In genomic region chr9:107707701-107708438, GRCm38 (mm10) we compare ENCODE assay signal across 9 mouse cellular contexts. TPM values are rescaled to one million over a fixed set of nuclear protein-coding genes. Genes with fewer than 3 reads are reported as not detected.
DNase-seq lines count a peak whose midpoint lies in the region; ATAC-seq and TF ChIP-seq lines count a peak whose summit lies in the region.
"Had no signal": no experiment of that assay in that cellular context is flagged by ENCODE, and none has a peak within 500 bp of the region (broad histone marks: within the 10 kb centered on the region; RNA-seq: fewer than 3 reads in every experiment).

No protein-coding gene starts in this region.

- no peaks in the 10 kb centered on the region for H3K9me3 ChIP-seq in limb, embryonic 12.5 days
- H3K9me3 ChIP-seq: G1E had no signal

- TF ChIP-seq CTCF in olfactory bulb, adult 2 months (IDR thresholded peaks at IDR 0.05; ENCODE audit: insufficient read depth, low read depth, low read length) = no peak

- peak overlapping the region; percentile 98 for H3K9ac ChIP-seq in limb, embryonic 12.5 days (replicated peaks)

- H3K4me3 ChIP-seq in limb, embryonic 12.5 days (replicated peaks) = peak overlapping the region; percentile 94
- peak overlapping the region; percentile 69 for H3K4me3 ChIP-seq in olfactory bulb, adult 2 months (ENCODE audit: insufficient read depth, low read depth, low read length)

- H3K36me3 ChIP-seq in limb, embryonic 12.5 days = peaks cover 31% of the 10 kb centered on the region
- H3K36me3 ChIP-seq: G1E had no signal

- ATAC-seq in limb, embryonic 12.5 days (ENCODE audit: insufficient number of reproducible peaks, insufficient read depth, low FRiP score, low TSS enrichment, low read depth) = peak; percentile 17
- no peak for ATAC-seq in granulocyte monocyte progenitor cell, adult 5-6 weeks (replicated peaks; ENCODE audit: poor library complexity, severe bottlenecking)

- peaks cover 55% of the 10 kb centered on the region for H3K4me1 ChIP-seq in limb, embryonic 12.5 days (replicated peaks)
- peaks cover 41% of the 10 kb centered on the region for H3K4me1 ChIP-seq in olfactory bulb, adult 2 months (ENCODE audit: control insufficient read depth, insufficient read depth, low read length)

- peak overlapping the region; percentile 94 for H3K4me2 ChIP-seq in limb, embryonic 12.5 days

- H3K27ac ChIP-seq in limb, embryonic 12.5 days = peak overlapping the region; percentile 97
- H3K27ac ChIP-seq in olfactory bulb, adult 2 months (ENCODE audit: insufficient read depth, low read depth, low read length) = no peak overlapping the region

- peak; percentile 92 for DNase-seq in heart, adult 11 months
- no peak for DNase-seq in heart, postnatal 36 days
- DNase-seq in urinary bladder, postnatal 14 days (ENCODE audit: low spot score) = peak; percentile 57
- no peak for DNase-seq in urinary bladder, postnatal 10 days (ENCODE audit: low spot score)
- no peak for DNase-seq in right cerebral cortex, postnatal 36 days (ENCODE audit: low spot score in 2 of 2)

- TF ChIP-seq POLR2A in olfactory bulb, adult 2 months (IDR thresholded peaks at IDR 0.05; ENCODE audit: insufficient read depth, low read depth, low read length) = no peak

- intact Hi-C loops in heart, postnatal 36 days (cut with DNase I) = loop anchor here (2.0 kb wide), 1 partner anchor 23 kb away; no protein-coding TSS in a partner anchor

- WGBS in limb, embryonic 12.5 days = 1% methylated on average over 17 of the region's 17 CpGs
- WGBS in olfactory bulb, adult 2 months = 10% methylated on average over 17 of the region's 17 CpGs

- no peaks in the 10 kb centered on the region for H3K27me3 ChIP-seq in limb, embryonic 12.5 days

RNA-seq across cellular contexts. Expression of gene Sema3f, which starts 2.4 kb away (rescaled TPM):
- 10 to 100 TPM; 16.0 to 16.9 TPM for total RNA-seq in heart, postnatal 36 days (2021)
- polyA plus RNA-seq in limb, embryonic 12.5 days (2016; fragmentation: Nextera tagmentation; extraction: Ambion mirVana) = 47.6 and 53.5 TPM in 2 replicates
- not detected in 2 replicates for polyA plus RNA-seq in olfactory bulb, adult 2 months (2012; ENCODE audit: insufficient read depth, insufficient read length, low replicate concordance, missing spikeins)
- 2.6 TPM in 1 of 2 replicates, not detected in the other for total RNA-seq in granulocyte monocyte progenitor cell, adult 5-6 weeks (2014; fragmentation: Nextera tagmentation)
- not detected in 2 replicates for total RNA-seq in granulocyte monocyte progenitor cell, adult 5-6 weeks (2017)

RNA-seq across cellular contexts. Expression of gene Gnat1, which starts 28.4 kb away (rescaled TPM):
- total RNA-seq in heart, postnatal 36 days (2021) = not detected
- polyA plus RNA-seq in limb, embryonic 12.5 days (2016; fragmentation: Nextera tagmentation; extraction: Ambion mirVana) = 2.1 and 2.2 TPM in 2 replicates
- polyA plus RNA-seq in olfactory bulb, adult 2 months (2012; ENCODE audit: insufficient read depth, insufficient read length, low replicate concordance, missing spikeins) = not detected in 2 replicates
- not detected in 2 replicates for total RNA-seq in granulocyte monocyte progenitor cell, adult 5-6 weeks (2014; fragmentation: Nextera tagmentation)
- not detected in 2 replicates for total RNA-seq in granulocyte monocyte progenitor cell, adult 5-6 weeks (2017)
- polyA plus RNA-seq: G1E had no signal

RNA-seq across cellular contexts. Expression of gene Slc38a3, which starts 38.5 kb away (rescaled TPM):
- 10 to 100 TPM; 66.0 to 80.3 TPM for total RNA-seq in heart, postnatal 36 days (2021)
- 3.5 and 5.0 TPM in 2 replicates for polyA plus RNA-seq in limb, embryonic 12.5 days (2016; fragmentation: Nextera tagmentation; extraction: Ambion mirVana)
- not detected in 2 replicates for polyA plus RNA-seq in olfactory bulb, adult 2 months (2012; ENCODE audit: insufficient read depth, insufficient read length, low replicate concordance, missing spikeins)
- not detected in 2 replicates for total RNA-seq in granulocyte monocyte progenitor cell, adult 5-6 weeks (2014; fragmentation: Nextera tagmentation)
- total RNA-seq in granulocyte monocyte progenitor cell, adult 5-6 weeks (2017) = not detected in 2 replicates
- polyA plus RNA-seq: G1E had no signal

Comparison
In these comparisons a context has a peak if more than half of its experiments do, and no peak if none do; other contexts are left out.
1. DNase-seq: peak in heart, adult 11 months (single experiment) and urinary bladder, postnatal 14 days (single experiment); none in heart, postnatal 36 days (0 of 2), urinary bladder, postnatal 10 days (single experiment) and right cerebral cortex, postnatal 36 days (0 of 2).
2. RNA of gene Sema3f, which starts 2.4 kb away (total RNA-seq): 16.0 to 16.9 TPM in heart, postnatal 36 days; 2.6 TPM in granulocyte monocyte progenitor cell, adult 5-6 weeks; every median in the first group is over 4 times any median in the second.
3. RNA of gene Slc38a3, which starts 38.5 kb away (total RNA-seq): 66.0 to 80.3 TPM in heart, postnatal 36 days; not detected in granulocyte monocyte progenitor cell, adult 5-6 weeks; every median in the first group is over 10 times any median in the second.